Mouse (Mus musculus): Measurements from ENCODE around the gene Mup3. TPM values are rescaled to one million over a fixed set of nuclear protein-coding genes. Genes with fewer than 3 reads are reported as not detected.

Mup3 gene
- polyA plus RNA-seq (2017; shearing (Covaris generic)), result not detected

DNA sequence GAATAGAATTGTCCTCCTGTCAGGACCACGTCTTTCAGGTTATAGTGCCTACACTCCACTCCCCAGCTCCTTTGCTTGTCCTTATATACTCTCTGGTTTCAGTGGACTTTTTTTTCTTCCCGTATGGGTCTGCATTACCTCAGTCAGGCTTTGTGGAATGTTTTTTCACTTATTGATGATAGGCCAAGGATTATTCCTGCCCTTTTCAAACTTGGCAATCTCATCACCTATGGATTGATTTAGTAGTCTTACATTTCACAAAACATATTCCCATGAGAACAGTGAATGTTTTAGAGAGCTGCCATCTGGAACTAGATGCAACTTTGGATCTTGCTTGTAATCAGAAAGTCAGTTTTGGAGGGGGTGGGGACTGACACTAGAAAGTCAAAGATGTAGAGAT, at the start of gene Mup3:
Gene Mup3, minus strand, starts transcription at position 102 of the 400 bp plus-strand sequence.

GRCm38 (mm10) chr4:62054058-62054457, 33.1 kb downstream of the Mup3 start, which contains the start of gene Mup20:
Mup20 (minus strand) TSS chr4:62054158.

Other genes with a start within 250 kb of the Mup3 start
- not detected for gene Mup20, start 33.2 kb downstream of the Mup3 start, polyA plus RNA-seq (2017; shearing (Covaris generic))
- gene Mup21, start 63.5 kb upstream of the Mup3 start, polyA plus RNA-seq (2017; shearing (Covaris generic)), result not detected
- 0.10 TPM for gene Zfp37, start 143.7 kb upstream of the Mup3 start, polyA plus RNA-seq (2017; shearing (Covaris generic))
- gene Slc31a2, start 175.2 kb upstream of the Mup3 start, polyA plus RNA-seq (2017; shearing (Covaris generic)), result 21.7 TPM